Mouse (Mus musculus) heart, postnatal 0 days (tissue): Measurements from ENCODE around the gene Cdca3.

Experiments
- CTCF ChIP-seq: IDR thresholded peaks from 2 replicates; pipeline ENCODE4 v1.5.1; 2016; ENCODE audit warnings: antibody characterized with exemption, control low read depth, low read depth
- EP300 ChIP-seq: IDR thresholded peaks from 2 replicates; pipeline ENCODE4 v1.6.1; 2016; ENCODE audit warnings: antibody characterized with exemption, low read depth

DNA sequence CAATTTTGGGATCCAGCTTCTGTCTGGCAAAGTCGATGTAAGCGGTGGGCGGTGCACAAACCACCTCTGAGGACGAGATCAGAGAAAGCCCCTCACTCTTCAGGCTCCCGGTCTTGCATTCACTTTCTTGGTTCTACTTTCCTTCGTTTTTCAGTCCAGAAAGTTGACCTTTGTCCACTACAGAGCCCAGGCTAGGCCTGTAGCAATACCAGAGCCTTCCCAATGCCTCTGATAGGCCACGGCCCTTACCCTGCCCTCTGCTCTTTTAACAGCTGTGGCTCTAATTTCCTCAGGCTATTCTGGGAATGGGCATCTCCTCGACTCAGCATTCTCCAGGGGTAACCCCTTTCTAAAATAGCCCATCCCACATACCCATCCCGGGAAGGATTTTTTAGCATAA is 16.5 kb upstream of the Cdca3 start:
- TF ChIP-seq CTCF: no peak
- no peak for TF ChIP-seq EP300
